Mouse (Mus musculus): ENCODE measurements at regions not wholly inside any gene's neighbourhood (a gene's known extent, or its start where the extent isn't known, plus 50 kb on each side); places are given as distances from the start of the nearest gene placed in this dataset.
A peak's percentile ranks its signal among the peaks of the same experiment; 100 is the strongest.

DNA sequence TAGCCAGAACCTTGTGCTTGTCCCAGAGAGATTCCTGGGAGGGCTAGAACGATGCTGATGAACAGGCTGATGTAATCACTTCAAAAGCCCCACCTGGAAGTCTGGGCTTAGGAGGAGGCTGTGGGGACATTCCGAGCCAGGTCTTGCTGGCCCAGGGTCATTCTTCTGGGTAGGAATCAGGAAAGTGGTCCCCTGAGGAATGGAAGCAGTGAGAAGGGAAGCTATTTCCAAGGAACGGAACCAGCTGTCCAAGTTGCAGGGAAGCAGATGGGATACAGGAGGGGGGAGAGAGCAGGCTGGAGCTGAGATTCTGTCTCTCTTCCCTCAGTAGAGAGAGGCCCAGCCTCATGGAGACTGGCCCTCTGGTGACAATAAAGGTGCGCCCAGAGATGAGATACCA is 243.9 kb downstream of the Tcf7l2 start:
- WGBS = 79% methylated on average over 4 of the region's 4 CpGs

DNA sequence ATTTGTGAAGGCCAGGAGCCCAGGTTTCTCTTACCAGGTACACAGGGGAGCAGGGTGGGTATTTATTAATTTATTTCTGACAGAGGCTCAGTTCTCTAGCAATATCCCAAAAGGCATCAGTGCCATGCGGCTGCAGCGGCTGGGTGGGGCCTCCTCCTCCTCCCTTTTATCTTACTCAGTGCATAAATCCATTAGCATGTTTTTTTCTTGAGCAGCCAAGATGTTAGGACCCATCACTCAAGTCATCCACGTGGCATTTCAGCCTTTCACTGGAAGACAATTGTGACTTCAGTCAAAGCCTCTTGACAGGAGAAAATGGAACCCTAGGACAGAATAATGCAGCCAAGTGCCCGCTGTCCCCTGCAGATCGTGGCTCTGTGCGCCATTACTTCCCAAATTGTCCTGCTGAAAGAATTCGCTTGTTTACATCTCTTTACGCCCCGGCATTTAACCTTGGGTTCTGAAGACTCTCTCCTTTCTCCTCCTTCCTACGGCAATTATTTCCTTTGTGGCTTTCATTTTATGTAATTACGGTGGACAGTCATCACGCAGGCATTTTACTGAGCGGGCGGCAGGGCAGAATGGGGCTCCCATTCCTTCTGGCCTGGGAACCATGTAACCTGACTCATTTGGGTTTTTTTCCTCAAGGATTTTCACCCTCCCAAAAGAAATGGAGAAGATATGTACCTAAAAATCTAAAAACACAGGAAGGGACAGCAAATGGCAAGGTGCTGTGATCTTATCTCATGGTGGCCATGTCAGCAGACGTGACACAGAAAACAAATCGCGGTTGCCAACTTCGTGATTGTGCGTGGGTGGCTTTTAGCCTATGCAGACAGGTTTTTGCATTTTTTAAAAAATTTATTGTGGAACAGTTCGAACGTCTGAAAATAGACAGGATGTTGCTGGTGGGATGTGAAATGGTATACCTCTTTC is 250.4 kb downstream of the Tcf7l2 start:
- 83% methylated on average over 21 of the region's 21 CpGs for WGBS
- H3K9me3 ChIP-seq = no peaks in the 10 kb centered on the region
- no peak overlapping the region for H3K4me3 ChIP-seq
- peaks cover 20% of the 10 kb centered on the region for H3K27me3 ChIP-seq (ENCODE audit: poor library complexity, severe bottlenecking)
- H3K27ac ChIP-seq = 0 out of 2 replicates have a peak overlapping the region, but pooled peaks have one; percentile 48
- peaks cover 15% of the 10 kb centered on the region for H3K4me1 ChIP-seq
- H3K36me3 ChIP-seq (replicated peaks) = no peaks in the 10 kb centered on the region
- DNase-seq (ENCODE audit: extremely low spot score, low spot score) = no peak

More for the DNA sequence above, 243.9 kb downstream of the Tcf7l2 start:
- Histone ChIP-seq H3K4me3 (no peak overlapping the region), H3K27ac (peak overlapping the region; percentile 63), H3K36me3 (replicated peaks) (no peaks in the 10 kb centered on the region), H3K27me3 (ENCODE audit: poor library complexity, severe bottlenecking) (no peaks in the 10 kb centered on the region), H3K9me3 (no peaks in the 10 kb centered on the region; the same call in 1 of the 2 replicates), H3K4me1 (no peaks in the 10 kb centered on the region)
- DNase-seq (ENCODE audit: extremely low spot score, low spot score) = no peak

DNA sequence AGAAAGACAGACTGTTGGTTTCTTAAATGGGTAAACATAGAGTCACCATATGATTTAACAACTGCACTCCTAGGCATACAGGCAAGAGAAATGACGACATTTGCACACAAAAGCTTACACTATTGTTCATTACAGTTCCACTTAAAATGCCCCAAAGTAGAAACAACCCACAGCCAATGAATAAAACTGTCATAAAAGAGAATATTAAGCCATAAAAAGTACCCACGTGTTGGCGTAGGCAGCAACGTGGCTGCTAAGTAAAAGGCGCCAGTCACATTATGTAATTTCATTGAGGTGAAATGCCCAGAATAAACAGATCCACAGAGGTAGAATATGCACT is 251.1 kb downstream of the Tcf7l2 start:
- WGBS = 90% methylated on average over 5 of the region's 5 CpGs
- Histone ChIP-seq H3K9me3 (no peaks in the 10 kb centered on the region), H3K4me1 (peaks cover 15% of the 10 kb centered on the region), H3K27me3 (ENCODE audit: poor library complexity, severe bottlenecking) (peaks cover 27% of the 10 kb centered on the region), H3K36me3 (replicated peaks) (no peaks in the 10 kb centered on the region), H3K4me3 (no peak overlapping the region), H3K27ac (no peak overlapping the region)
- DNase-seq (ENCODE audit: extremely low spot score, low spot score) = no peak

DNA sequence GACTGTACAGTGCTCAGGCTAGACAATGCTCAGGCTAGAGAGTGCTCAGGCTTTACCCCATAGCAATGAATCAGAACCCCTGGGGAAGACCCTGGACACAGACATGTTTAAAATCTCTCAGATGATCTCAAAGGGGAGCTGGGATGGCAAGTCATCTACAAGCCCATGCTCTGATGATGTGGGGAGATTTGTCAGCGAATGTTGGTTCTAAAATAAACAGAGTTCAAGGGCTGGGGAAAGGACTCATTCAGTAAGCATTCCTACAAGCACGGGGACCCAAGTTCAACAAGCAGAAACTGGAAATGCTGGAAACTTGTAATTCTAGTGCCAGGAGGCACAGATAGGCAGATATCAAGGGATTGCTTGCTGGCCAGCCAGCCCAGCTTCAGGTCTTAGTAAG is 254.1 kb downstream of the Tcf7l2 start:
- peaks cover 36% of the 10 kb centered on the region for H3K27me3 ChIP-seq (ENCODE audit: poor library complexity, severe bottlenecking)
- DNase-seq (ENCODE audit: extremely low spot score, low spot score) = no peak
- H3K4me1 ChIP-seq = peaks cover 41% of the 10 kb centered on the region
- 88% methylated on average over 2 of the region's 2 CpGs for WGBS
- no peak overlapping the region for H3K27ac ChIP-seq
- H3K9me3 ChIP-seq = no peaks in the 10 kb centered on the region
- H3K36me3 ChIP-seq (replicated peaks) = no peaks in the 10 kb centered on the region
- no peak overlapping the region for H3K4me3 ChIP-seq

DNA sequence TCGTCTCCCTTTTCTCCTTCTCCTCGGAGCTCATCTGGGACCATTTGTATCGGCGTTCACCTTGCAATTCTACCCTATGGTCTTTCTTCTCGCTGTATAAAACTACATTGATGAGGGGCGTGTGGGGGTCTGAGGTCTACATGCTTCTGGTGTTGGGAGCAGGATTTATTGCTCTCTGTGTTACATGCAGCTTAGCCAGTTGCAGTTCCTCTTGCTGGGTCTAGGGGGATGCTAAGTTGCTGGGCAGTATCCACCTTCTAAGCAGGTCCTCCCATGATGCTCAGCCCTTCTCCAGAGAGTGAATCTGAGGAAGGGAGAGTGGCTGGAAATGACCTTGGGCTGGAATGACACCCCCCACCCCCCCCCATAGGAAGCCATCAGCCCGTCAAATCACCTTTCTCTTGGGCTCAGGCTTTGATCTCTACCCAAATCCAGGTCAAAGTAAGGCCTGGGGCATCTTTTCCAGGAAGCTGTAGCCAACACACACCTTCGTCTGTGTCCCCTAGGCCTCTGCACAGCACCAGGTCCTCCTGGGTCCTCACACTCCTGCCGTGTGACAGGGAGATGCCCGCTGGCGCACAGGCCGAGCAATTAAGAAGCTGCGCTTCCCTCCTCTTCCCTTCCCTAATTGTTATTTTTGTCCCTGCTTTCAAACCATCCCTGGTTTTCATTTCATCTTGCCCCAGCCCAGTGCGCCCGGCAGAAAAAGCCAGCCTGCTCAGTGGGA is 257.0 kb downstream of the Tcf7l2 start:
- no peak for DNase-seq (ENCODE audit: extremely low spot score, low spot score)
- Histone ChIP-seq H3K27ac (peak overlapping the region; percentile 8; the same call in 1 of the 2 replicates), H3K27me3 (ENCODE audit: poor library complexity, severe bottlenecking) (peaks cover 60% of the 10 kb centered on the region), H3K9me3 (no peaks in the 10 kb centered on the region), H3K36me3 (replicated peaks) (no peaks in the 10 kb centered on the region), H3K4me1 (peaks cover 28% of the 10 kb centered on the region), H3K4me3 (no peak overlapping the region)
- 58% methylated on average over 15 of the region's 15 CpGs for WGBS

DNA sequence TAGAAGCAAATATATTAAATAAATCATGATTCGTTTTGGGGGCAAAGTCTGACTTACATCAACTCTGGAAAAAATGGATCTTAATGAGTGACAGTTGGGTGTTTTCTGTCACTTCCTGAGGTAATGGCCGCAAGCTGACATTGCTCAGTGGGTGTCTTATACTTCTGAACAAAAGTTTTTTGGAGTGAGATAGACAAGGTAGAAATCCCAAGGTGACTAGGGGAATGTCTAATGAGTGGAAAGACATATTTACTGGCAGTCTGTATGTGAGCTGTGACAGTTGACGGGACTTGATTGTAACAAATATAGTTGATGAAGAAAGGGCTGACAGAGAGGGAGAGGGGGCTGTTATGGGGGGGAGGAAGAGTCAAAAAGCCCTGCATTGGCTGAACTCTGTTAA is 257.8 kb downstream of the Tcf7l2 start:
- 74% methylated on average over 3 of the region's 3 CpGs for WGBS
- Histone ChIP-seq H3K4me1 (peaks cover 36% of the 10 kb centered on the region), H3K27ac (no peak overlapping the region), H3K27me3 (ENCODE audit: poor library complexity, severe bottlenecking) (peaks cover 60% of the 10 kb centered on the region), H3K9me3 (no peaks in the 10 kb centered on the region), H3K36me3 (replicated peaks) (no peaks in the 10 kb centered on the region), H3K4me3 (no peak overlapping the region)
- no peak for DNase-seq (ENCODE audit: extremely low spot score, low spot score)

DNA sequence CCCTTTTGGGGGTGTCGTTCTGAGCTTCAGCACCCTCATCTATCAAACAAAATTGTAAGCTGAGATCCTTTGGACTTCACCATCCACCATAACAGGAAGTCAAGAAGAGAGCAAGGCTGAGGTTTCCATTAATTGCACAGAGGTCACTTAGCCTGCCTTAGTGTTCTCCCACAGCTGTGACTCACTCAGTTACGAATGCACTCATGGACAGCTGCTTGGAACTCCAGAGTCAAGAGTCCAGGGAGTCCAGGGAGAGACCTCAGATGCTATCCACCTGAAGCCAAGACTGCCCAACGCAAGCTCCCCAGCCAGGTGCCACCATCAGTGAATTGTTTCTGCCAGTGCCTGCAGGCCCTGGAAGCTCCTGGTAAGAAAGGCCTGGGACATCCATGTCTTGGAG is 259.8 kb downstream of the Tcf7l2 start:
- Histone ChIP-seq H3K9me3 (no peaks in the 10 kb centered on the region), H3K36me3 (replicated peaks) (no peaks in the 10 kb centered on the region), H3K27me3 (ENCODE audit: poor library complexity, severe bottlenecking) (peaks cover 66% of the 10 kb centered on the region), H3K4me3 (no peak overlapping the region), H3K4me1 (peaks cover 56% of the 10 kb centered on the region), H3K27ac (no peak overlapping the region)
- DNase-seq (ENCODE audit: extremely low spot score, low spot score) = no peak
- 96% methylated on average over 3 of the region's 3 CpGs for WGBS

DNA sequence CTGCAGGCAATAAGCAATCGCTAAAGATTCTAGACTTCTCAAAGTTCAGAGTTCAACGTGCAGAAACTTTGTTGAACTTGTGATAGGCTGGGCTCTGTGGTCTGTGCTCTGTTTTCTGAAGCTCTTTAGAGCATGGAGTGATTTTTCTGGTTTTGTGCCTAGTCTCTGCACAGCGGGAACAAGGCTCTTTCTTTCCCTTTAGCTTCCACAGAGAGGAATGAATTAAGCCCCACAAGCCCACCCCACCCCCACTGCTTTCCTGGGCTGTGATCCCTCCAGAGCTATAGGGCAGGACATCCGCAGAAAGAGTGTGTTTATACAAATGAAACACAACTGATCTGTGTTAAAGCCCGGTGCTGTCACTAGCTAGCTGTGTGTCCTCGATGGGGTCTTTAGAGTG is 264.3 kb downstream of the Tcf7l2 start:
- no peak for DNase-seq (ENCODE audit: extremely low spot score, low spot score)
- Histone ChIP-seq H3K9me3 (0 out of 2 replicates have a peak, but pooled peaks cover 4% of the 10 kb centered on the region), H3K36me3 (replicated peaks) (no peaks in the 10 kb centered on the region), H3K27ac (peak overlapping the region; percentile 74), H3K27me3 (ENCODE audit: poor library complexity, severe bottlenecking) (peaks cover 43% of the 10 kb centered on the region), H3K4me3 (no peak overlapping the region), H3K4me1 (peaks cover 37% of the 10 kb centered on the region)
- WGBS = 40% methylated on average over 6 of the region's 6 CpGs

DNA sequence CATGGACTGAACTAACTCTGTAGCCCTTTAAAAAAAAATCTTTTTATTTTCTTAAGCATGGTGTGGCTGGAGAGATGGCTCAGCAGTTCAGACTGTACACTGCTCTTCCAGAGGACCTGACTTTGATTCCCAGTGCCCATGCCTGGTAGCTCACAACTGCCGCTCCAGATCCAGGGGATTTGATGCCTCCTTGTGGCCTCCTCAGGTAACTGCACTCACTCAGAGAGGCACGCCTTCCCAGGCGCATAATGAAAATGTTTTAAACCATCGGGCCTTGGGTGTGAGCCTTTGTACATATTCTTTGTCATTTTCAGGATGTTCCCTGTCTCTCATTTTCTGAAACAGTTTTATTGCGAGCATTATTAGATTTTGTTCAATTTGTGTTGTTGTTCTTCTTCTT is 265.8 kb downstream of the Tcf7l2 start:
- peaks cover 33% of the 10 kb centered on the region for H3K27me3 ChIP-seq (ENCODE audit: poor library complexity, severe bottlenecking)
- no peak overlapping the region for H3K27ac ChIP-seq
- H3K4me3 ChIP-seq = no peak overlapping the region
- peaks cover 37% of the 10 kb centered on the region for H3K4me1 ChIP-seq
- DNase-seq (ENCODE audit: extremely low spot score, low spot score) = no peak
- H3K9me3 ChIP-seq = 0 out of 2 replicates have a peak, but pooled peaks cover 4% of the 10 kb centered on the region
- no peaks in the 10 kb centered on the region for H3K36me3 ChIP-seq (replicated peaks)
- WGBS = 97% methylated on average over 5 of the region's 5 CpGs

DNA sequence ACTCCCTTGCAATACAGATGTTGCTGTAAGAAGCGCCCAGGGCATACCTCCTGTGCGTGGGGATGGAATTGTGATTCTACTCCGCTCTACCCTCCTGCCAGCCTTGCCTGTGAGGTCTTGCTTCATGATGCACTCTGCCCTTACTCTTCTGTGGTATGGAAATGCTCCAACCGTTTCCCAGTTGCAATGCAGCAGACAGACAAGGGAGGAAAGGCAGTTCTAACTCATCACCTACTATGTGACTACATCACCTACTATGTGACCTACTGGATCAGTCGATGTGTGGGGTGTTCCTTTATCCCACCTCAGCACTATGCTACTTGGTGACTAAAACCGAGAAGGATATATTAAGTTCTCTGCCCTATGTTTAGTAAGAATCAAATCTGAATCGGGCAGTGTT is 269.1 kb downstream of the Tcf7l2 start:
- Histone ChIP-seq H3K36me3 (replicated peaks) (no peaks in the 10 kb centered on the region), H3K9me3 (0 out of 2 replicates have a peak, but pooled peaks cover 4% of the 10 kb centered on the region), H3K27ac (no peak overlapping the region), H3K4me3 (no peak overlapping the region), H3K27me3 (ENCODE audit: poor library complexity, severe bottlenecking) (peaks cover 17% of the 10 kb centered on the region), H3K4me1 (peaks cover 19% of the 10 kb centered on the region)
- no peak for DNase-seq (ENCODE audit: extremely low spot score, low spot score)
- WGBS = 92% methylated on average over 7 of the region's 7 CpGs

DNA sequence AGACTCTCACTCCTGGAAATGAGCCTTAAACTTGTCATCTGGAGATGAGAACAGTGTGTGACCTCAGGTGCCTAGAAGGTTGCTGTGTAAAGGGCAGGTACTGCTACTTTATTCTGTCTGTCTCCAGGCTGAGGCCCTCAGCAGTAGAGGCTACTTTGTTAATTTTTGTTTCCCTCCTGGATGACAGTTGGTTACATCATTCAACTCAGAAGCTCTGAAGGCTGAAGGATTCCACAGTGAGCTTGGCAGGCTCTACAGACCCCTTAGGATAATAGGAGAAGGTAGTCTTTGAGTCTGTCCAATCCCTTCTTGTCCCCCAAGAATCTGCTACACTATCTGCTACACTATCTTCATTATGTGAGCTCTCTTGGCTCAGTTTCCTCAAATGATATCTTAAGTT is 269.7 kb downstream of the Tcf7l2 start:
- H3K4me3 ChIP-seq = no peak overlapping the region
- DNase-seq (ENCODE audit: extremely low spot score, low spot score) = no peak
- H3K27me3 ChIP-seq (ENCODE audit: poor library complexity, severe bottlenecking) = peaks cover 17% of the 10 kb centered on the region
- no peaks in the 10 kb centered on the region for H3K36me3 ChIP-seq (replicated peaks)
- peaks cover 18% of the 10 kb centered on the region for H3K4me1 ChIP-seq
- no peak overlapping the region for H3K27ac ChIP-seq
- 0 out of 2 replicates have a peak, but pooled peaks cover 4% of the 10 kb centered on the region for H3K9me3 ChIP-seq

DNA sequence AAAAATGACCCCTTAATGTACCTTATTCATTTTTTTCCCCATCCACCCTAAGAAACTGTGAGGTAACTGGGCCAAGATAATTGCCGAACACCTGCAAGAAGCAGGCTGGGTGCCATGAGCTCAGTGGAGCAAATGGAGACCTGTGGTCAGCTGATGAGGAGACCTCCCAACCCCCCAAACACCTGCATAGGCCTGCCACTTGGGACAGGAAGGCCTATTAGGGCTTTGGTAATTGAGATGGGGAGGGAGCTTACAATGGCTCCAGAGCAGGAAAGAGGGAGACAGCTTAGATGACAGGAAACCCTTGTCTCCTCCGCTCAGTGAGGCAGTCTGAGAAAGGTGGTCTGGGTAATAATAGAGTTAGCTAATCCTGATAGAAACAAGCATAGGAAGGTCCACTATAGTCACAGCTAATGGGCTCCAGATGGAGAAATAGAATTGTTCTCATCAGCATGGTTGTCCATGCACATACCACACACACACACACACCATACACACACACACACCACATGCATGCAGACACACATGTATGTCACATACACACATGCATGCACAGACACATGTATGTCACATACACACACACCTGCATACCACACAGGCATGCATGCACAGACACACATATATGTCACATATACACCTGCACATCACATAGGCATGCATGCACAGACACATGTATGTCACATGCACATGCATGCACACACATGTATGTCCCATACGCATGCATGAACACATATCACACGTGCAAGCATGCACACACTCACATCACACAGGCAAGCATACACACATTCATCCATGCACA is 270.2 kb upstream of the Habp2 start:
- DNase-seq (ENCODE audit: extremely low spot score, low spot score) = no peak
- H3K4me1 ChIP-seq = peaks cover 39% of the 10 kb centered on the region
- H3K36me3 ChIP-seq (replicated peaks) = no peaks in the 10 kb centered on the region
- WGBS = 87% methylated on average over 4 of the region's 4 CpGs
- H3K27ac ChIP-seq = peak overlapping the region; percentile 48; the same call in 1 of the 2 replicates
- peaks cover 24% of the 10 kb centered on the region for H3K27me3 ChIP-seq (ENCODE audit: poor library complexity, severe bottlenecking)
- no peaks in the 10 kb centered on the region for H3K9me3 ChIP-seq
- H3K4me3 ChIP-seq = no peak overlapping the region

Measured in forebrain, embryonic 10.5 days (tissue).